ENCODE assay signal across 12 mouse cellular contexts in genomic region chr4:104458726-104459125, GRCm38 (mm10).
DNase-seq lines count a peak whose midpoint lies in the region; ATAC-seq and TF ChIP-seq lines count a peak whose summit lies in the region.
"Had no signal": no experiment of that assay in that cellular context is flagged by ENCODE, and none has a peak within 500 bp of the region (broad histone marks: within the 10 kb centered on the region; RNA-seq: fewer than 3 reads in every experiment).

No protein-coding gene starts in this region.

- H3K4me3 ChIP-seq in left cerebral cortex, adult 2 months, result no peak overlapping the region
- H3K4me3 ChIP-seq: neural tube, embryonic 12.5 days had no signal

- TF ChIP-seq CTCF in left cerebral cortex, adult 2 months (IDR thresholded peaks at IDR 0.05), result no peak

- intact Hi-C loops in left cerebral cortex, adult 2 months (cut with DNase I), result loop anchor here (5.0 to 10.0 kb wide), 3 partner anchors 74 to 434 kb away; no protein-coding TSS in a partner anchor

- peak; percentile 15 for ATAC-seq in frontal cortex, adult (ENCODE audit: low TSS enrichment)
- ATAC-seq: intestine, embryonic 16.5 days had no signal

- DNase-seq in frontal cortex, postnatal 10 days (ENCODE audit: low spot score in 2 of 2), result no peak
- peak; percentile 96 for DNase-seq in brain, adult 2 months (ENCODE audit: low read depth, low spot score)
- peak; percentile 84 to 85 for DNase-seq in cerebellum, postnatal 14 days
- peak; percentile 47 to 57 for DNase-seq in left cerebral cortex, adult 2 months (ENCODE audit: extremely low spot score in 1 of 2, low spot score in 2 of 2)
- no peak for DNase-seq in retina, embryonic 14.5 days (ENCODE audit: low spot score)
- no peak for DNase-seq in kidney, adult 11 months
- DNase-seq in thymus, postnatal 25 days, result no peak
- DNase-seq: adrenal gland, postnatal 14 days; B cell, adult 2 months had no signal

- H3K27ac ChIP-seq in left cerebral cortex, adult 2 months, result peak overlapping the region; percentile 47; the same call in 1 of the 2 replicates
- H3K27ac ChIP-seq: neural tube, embryonic 12.5 days had no signal

Comparison
In these comparisons a context has a peak if more than half of its experiments do, and no peak if none do; other contexts are left out.
1. DNase-seq: peak in brain, adult 2 months (single experiment), cerebellum, postnatal 14 days (2 of 2) and left cerebral cortex, adult 2 months (2 of 2); none in frontal cortex, postnatal 10 days (0 of 2), retina, embryonic 14.5 days (single experiment), kidney, adult 11 months (single experiment) and thymus, postnatal 25 days (single experiment).